Mouse (Mus musculus) gastrocnemius, postnatal 14 days (tissue): ENCODE measurements around the gene Bcl11b. TPM values are rescaled to one million over a fixed set of nuclear protein-coding genes. Genes with fewer than 3 reads are reported as not detected.

Experiments used
- DNase-seq: peaks from one replicate; pipeline ENCODE4 v3.0.0; 2021; ENCODE audit warnings: mixed read lengths
- intact Hi-C: fragments of 180-260 bp; cut with DNase I; formaldehyde crosslinking; loops from one replicate; pipeline ENCODE4 v1.15.1; 2025; ENCODE audit warnings: low total_unique reads
- total RNA-seq, 2 experiments: library from RNA; stranded (reverse); gene quantifications; 2 replicates each; pipeline ENCODE4 v1.2.3; 2021

The Bcl11b gene
- total RNA-seq, 2 experiments from 2014 or later, result 0.06 to 0.11 TPM

DNA sequence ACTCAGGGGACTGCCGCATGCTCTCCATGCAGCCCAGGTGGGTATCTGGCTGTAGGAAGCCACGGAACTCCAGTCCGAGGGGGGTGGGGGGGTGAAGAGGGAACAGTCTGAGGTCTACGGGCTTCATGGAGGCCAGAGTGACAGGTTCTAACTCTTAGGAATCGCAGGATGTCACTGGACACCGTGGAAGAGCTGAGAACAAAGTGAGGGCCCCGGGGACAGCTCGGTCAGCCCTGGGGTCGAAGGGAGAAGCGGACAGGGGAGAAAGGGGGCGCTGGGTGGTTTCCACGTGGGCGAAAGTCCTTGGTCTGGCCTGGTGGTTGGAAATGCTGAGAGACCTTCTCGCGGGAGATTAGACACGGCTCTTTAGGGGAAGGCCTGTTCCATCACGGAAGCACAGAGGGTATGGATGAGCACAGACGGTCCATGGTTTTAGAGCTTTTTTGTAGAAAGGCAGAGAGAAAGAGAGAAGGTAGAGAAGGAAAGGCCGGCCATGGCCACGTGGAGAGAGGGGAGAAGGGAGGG lies 133.8 kb downstream of the Bcl11b start:
- intact Hi-C loops, result no loop called here

GRCm38 (mm10) chr12:107868291-107868690 lies 135.1 kb downstream of the Bcl11b start:
- DNase-seq, result no peak
- intact Hi-C loops, result no loop called here

More for the DNA sequence above, 133.8 kb downstream of the Bcl11b start:
- DNase-seq, result no peak

Other genes starting within 250 kb of the Bcl11b start
- 10 to 100 TPM; 69.6 to 75.0 TPM for gene Setd3, start 175.7 kb upstream of the Bcl11b start, total RNA-seq
- gene Ccnk, start 176.0 kb upstream of the Bcl11b start, total RNA-seq, result 10 to 100 TPM; 28.2 to 35.0 TPM